Mouse (Mus musculus) ES-E14 (cell line): ENCODE measurements around the gene Popdc2. TPM values are rescaled to one million over a fixed set of nuclear protein-coding genes. Genes with fewer than 3 reads are reported as not detected.

ENCODE experiments used
- DNase-seq: peaks from one replicate; pipeline ENCODE4 v3.0.0-alpha.2; 2013; ENCODE audit warnings: low read depth, low spot score
- H3K27ac ChIP-seq: 2 replicates; pipeline ENCODE4 v1.5.1; 2012; ENCODE audit warnings: low read depth, mild to moderate bottlenecking, low read length, moderate library complexity, mixed read lengths; ENCODE audit not compliant: poor library complexity, insufficient read depth, severe bottlenecking
- H3K36me3 ChIP-seq: 2 replicates; pipeline ENCODE4 v1.6.1; 2012; ENCODE audit warnings: mild to moderate bottlenecking, low read length, moderate library complexity, mixed read lengths; ENCODE audit not compliant: control insufficient read depth, poor library complexity, insufficient read depth, severe bottlenecking
- H3K4me1 ChIP-seq, 2 experiments: fragments of 150-350 bp in 1 of 2; sonication (generic) in 1 of 2; 2 replicates each; pipeline ENCODE4 v1.6.1; 2012; ENCODE audit warnings: low read length in 2 of 2, mild to moderate bottlenecking in 1 of 2, mixed read lengths in 1 of 2; ENCODE audit not compliant: control insufficient read depth in 2 of 2, insufficient read depth in 2 of 2, poor library complexity in 1 of 2
- H3K4me3 ChIP-seq, 2 experiments: fragments of 150-350 bp in 1 of 2; sonication (generic) in 1 of 2; 2 replicates each; pipeline ENCODE4 v1.5.1; 2012; ENCODE audit warnings: low read length in 2 of 2, low read depth in 1 of 2, mild to moderate bottlenecking in 1 of 2, mixed read lengths in 1 of 2; ENCODE audit not compliant: insufficient read depth in 1 of 2, poor library complexity in 1 of 2, severe bottlenecking in 1 of 2
- H3K9ac ChIP-seq: 2 replicates; pipeline ENCODE4 v1.6.1; 2012; ENCODE audit warnings: low read depth, mild to moderate bottlenecking, low read length, mixed read lengths; ENCODE audit not compliant: poor library complexity, insufficient read depth, severe bottlenecking
- H3K9me3 ChIP-seq: fragments of 150-350 bp; sonication (generic); 2 replicates; pipeline ENCODE4 v1.6.1; 2012; ENCODE audit warnings: low read depth, mild to moderate bottlenecking, low read length; ENCODE audit not compliant: control insufficient read depth, insufficient read depth
- CHD2 ChIP-seq: IDR thresholded peaks from 2 replicates; pipeline ENCODE4 v1.6.1; 2014; ENCODE audit warnings: mild to moderate bottlenecking, low read depth, low read length, inconsistent platforms
- HCFC1 ChIP-seq: IDR thresholded peaks from 2 replicates; pipeline ENCODE4 v1.6.1; 2012; ENCODE audit warnings: low read length, inconsistent platforms, borderline replicate concordance; ENCODE audit not compliant: insufficient read depth
- MAFK ChIP-seq: IDR thresholded peaks from 2 replicates; pipeline ENCODE4 v1.6.1; 2014; ENCODE audit warnings: mild to moderate bottlenecking, low read depth, low read length, inconsistent platforms; ENCODE audit not compliant: insufficient read depth
- ZC3H11A ChIP-seq: IDR thresholded peaks from 2 replicates; pipeline ENCODE4 v1.6.1; 2012; ENCODE audit warnings: low read depth, mild to moderate bottlenecking, inconsistent platforms, low read length, borderline replicate concordance
- ZNF384 ChIP-seq: IDR thresholded peaks from 2 replicates; pipeline ENCODE4 v1.6.1; 2012; ENCODE audit warnings: low read depth, low read length, inconsistent platforms
- in situ Hi-C, 2 experiments: fragments of 600-800 bp; cut with MboI; formaldehyde crosslinking; loops; one replicate each; pipeline ENCODE4 v1.15.1; 2025; ENCODE audit warnings: low sequenced_read_pairs in 2 of 2, inconsistent platforms in 1 of 2; ENCODE audit not compliant: unreplicated experiment in 2 of 2
- total RNA-seq: library from RNA; depleted of rRNA; stranded (reverse); fragments of 300-350 nt; gene quantifications from 2 replicates; pipeline ENCODE4 v1.2.3, GENCODE M21; 2012

Popdc2 gene
- total RNA-seq, 1 experiment: 0.49 TPM

- H3K4me1 ChIP-seq: no peaks in the 10 kb centered on the region
- no peak overlapping the region for H3K4me3 ChIP-seq
- TF ChIP-seq ZC3H11A (no peak), CHD2 (no peak), HCFC1 (no peak), MAFK (no peak), ZNF384 (no peak)
- no peaks in the 10 kb centered on the region for H3K36me3 ChIP-seq
- H3K9ac ChIP-seq: no peak overlapping the region
- DNase-seq: no peak
- H3K9me3 ChIP-seq: no peaks in the 10 kb centered on the region
- no peak overlapping the region for H3K27ac ChIP-seq
- in situ Hi-C loops: no loop called here
These were observed 2.2 kb upstream of the Popdc2 start for GRCm38 (mm10) chr16:38359857-38360256.

GRCm38 (mm10) chr16:38360317-38360716, 1.7 kb upstream of the Popdc2 start:
- TF ChIP-seq CHD2 (no peak), MAFK (no peak), HCFC1 (no peak), ZC3H11A (no peak), ZNF384 (no peak)
- H3K9ac ChIP-seq: no peak overlapping the region
- H3K27ac ChIP-seq: no peak overlapping the region
- in situ Hi-C loops: no loop called here
- no peaks in the 10 kb centered on the region for H3K9me3 ChIP-seq
- H3K4me3 ChIP-seq: no peak overlapping the region
- no peak for DNase-seq
- H3K36me3 ChIP-seq: no peaks in the 10 kb centered on the region
- no peaks in the 10 kb centered on the region for H3K4me1 ChIP-seq

GRCm38 (mm10) chr16:38362493-38363255, 665 bp downstream of the Popdc2 start:
- Histone ChIP-seq H3K4me3 (no peak overlapping the region), H3K36me3 (no peaks in the 10 kb centered on the region), H3K9me3 (no peaks in the 10 kb centered on the region), H3K4me1 (no peaks in the 10 kb centered on the region), H3K9ac (no peak overlapping the region), H3K27ac (no peak overlapping the region)
- in situ Hi-C loops: no loop called here
- DNase-seq: no peak
- TF ChIP-seq ZC3H11A (no peak), CHD2 (no peak), HCFC1 (no peak), ZNF384 (no peak), MAFK (no peak)

- TF ChIP-seq HCFC1 (no peak), CHD2 (no peak), ZC3H11A (no peak), ZNF384 (no peak), MAFK (no peak)
- Histone ChIP-seq H3K9me3 (no peaks in the 10 kb centered on the region), H3K4me3 (no peak overlapping the region), H3K27ac (no peak overlapping the region), H3K4me1 (no peaks in the 10 kb centered on the region), H3K36me3 (no peaks in the 10 kb centered on the region), H3K9ac (no peak overlapping the region)
- no peak for DNase-seq
- in situ Hi-C loops: no loop called here
These were observed 1.2 kb downstream of the Popdc2 start for GRCm38 (mm10) chr16:38363256-38363595.

GRCm38 (mm10) chr16:38363657-38364056, 1.6 kb downstream of the Popdc2 start:
- DNase-seq: no peak
- in situ Hi-C loops: no loop called here
- Histone ChIP-seq H3K9ac (no peak overlapping the region), H3K4me1 (peaks cover 0 to 2% of the 10 kb centered on the region in 2 experiments; a peak in 1 of 4 replicates), H3K9me3 (no peaks in the 10 kb centered on the region), H3K4me3 (no peak overlapping the region), H3K27ac (no peak overlapping the region), H3K36me3 (no peaks in the 10 kb centered on the region)
- TF ChIP-seq MAFK (no peak), ZNF384 (no peak), HCFC1 (no peak), ZC3H11A (no peak), CHD2 (no peak)
